Mouse (Mus musculus): ENCODE results near the gene Mus81.
"Not testable (repeated sequence)": the region's sequence is repeated elsewhere in the genome, so short reads cannot be mapped to it uniquely, and the experiment has no call there.

Gene Mus81

DNA sequence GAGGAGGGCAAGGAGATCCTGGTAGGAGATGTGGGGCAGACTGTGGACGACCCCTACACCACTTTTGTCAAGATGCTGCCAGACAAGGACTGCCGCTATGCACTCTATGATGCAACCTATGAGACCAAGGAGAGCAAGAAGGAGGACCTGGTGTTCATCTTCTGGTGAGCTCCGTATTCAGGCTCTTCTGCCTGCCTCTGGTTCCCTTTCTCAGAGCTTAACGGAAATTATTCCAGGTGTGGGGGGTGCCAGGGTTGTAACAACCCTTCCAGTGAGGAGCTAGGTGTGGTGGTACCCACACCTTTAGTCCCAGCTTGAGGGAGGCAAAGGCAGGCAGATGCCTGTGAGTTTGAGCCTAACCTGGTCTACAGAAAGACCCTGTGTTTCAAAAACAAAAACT is 4.4 kb upstream of the Mus81 start:
- DNase-seq (ENCODE audit: low spot score): no peak

- peak; percentile 75 for DNase-seq (ENCODE audit: low spot score)
Measured at GRCm38 (mm10) chr19:5490898-5491708, 2.9 kb upstream of the Mus81 start.

DNA sequence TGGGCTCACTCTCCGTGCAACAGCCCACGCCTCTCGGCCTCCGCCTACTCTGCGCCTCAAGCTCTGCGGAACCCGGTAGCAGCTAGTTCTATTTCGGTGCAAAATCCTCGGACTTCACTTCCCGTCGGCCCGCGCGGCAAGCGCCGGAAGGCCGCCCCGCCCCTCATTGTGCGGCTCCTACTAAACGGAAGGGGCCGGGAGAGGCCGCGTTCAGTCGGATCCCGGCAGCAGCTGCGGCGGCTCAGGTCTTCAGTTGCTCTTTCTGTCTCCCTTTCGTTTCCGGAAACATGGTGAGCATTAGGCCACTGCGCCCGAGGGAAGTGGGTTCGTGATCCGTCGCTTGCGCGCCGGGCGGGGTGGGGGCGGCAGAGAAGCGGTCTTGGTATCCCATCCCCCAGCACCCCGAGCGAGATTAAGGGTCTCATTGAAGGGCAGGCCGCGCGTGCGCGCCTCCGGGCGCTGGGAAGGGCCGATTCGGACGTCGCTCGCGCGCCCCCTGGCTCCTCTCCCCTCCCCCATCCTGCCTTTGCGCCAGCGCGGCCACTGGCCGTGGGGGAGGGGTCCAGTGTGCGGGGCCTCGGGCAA is 2.2 kb upstream of the Mus81 start, which contains the start of gene Cfl1:
Cfl1 (plus strand) TSS at position 143 of the 585 bp plus-strand sequence.
- DNase-seq (ENCODE audit: low spot score): peak; percentile 86

GRCm38 (mm10) chr19:5489721-5490120 is 1.5 kb upstream of the Mus81 start:
- not testable (repeated sequence) for DNase-seq (ENCODE audit: low spot score)

DNA sequence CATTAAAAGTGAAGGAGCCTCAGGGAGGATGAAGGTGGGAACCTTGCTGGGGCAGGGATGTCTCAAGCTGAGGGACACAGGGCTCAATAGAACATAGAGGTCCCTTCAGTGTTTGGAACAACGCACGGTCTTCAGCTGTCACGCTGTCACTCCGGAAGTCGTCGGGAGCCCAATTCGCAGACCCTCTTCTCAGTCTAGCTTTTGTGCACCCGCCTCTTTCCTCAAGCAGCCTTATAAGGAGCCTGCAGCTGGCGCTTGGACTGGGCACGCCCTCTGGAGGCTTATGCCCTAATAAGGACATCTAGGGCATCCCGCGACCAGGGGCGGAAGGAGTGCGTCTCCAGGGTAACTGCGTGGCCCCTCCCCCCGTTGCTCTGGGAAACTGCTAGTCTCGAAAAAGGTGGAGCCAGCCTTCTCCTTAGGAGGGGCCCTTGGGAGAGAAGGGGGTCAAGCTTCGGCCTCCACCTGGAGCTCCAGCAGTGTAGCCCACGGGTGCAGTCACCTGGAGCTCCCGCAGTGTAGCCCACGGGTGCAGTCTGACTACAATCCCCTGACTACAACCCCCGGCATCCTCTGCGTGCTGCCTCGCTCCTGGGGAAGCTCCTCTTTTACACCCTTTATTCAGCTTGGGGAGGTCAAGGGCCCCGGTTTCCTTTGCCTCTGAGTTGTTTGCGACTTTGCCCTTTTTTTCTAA is 823 bp upstream of the Mus81 start:
- peak; percentile 96 for DNase-seq (ENCODE audit: low spot score)

GRCm38 (mm10) chr19:5486771-5487170 is 1.4 kb downstream of the Mus81 start:
- DNase-seq (ENCODE audit: low spot score): no peak

GRCm38 (mm10) chr19:5486286-5486685 is 1.9 kb downstream of the Mus81 start:
- DNase-seq (ENCODE audit: low spot score): no peak

GRCm38 (mm10) chr19:5485821-5486220 is 2.4 kb downstream of the Mus81 start:
- DNase-seq (ENCODE audit: low spot score): no peak

GRCm38 (mm10) chr19:5485371-5485770 is 2.8 kb downstream of the Mus81 start:
- DNase-seq (ENCODE audit: low spot score): no peak

DNA sequence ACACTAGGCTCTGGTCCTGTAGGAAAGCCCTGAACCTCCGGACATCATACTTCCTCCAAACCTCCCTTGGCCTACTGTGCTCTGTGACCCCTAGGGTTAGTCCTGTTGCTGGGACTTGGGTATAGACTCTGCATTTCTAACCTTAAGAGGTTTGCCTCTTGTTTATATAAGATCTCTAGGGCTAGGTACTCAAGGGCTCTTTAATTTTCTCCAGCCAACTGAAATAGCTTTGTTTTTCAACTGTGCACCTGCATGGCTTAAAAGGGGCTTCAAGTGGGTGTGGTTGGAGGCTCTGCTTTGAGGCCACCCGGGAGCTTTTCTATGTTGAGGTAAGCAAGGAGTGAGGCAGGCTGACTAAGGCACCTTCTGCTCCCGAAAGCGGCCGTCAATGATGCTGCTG is 3.7 kb downstream of the Mus81 start:
- DNase-seq (ENCODE audit: low spot score): no peak

- no peak for DNase-seq (ENCODE audit: low spot score)
Measured at GRCm38 (mm10) chr19:5483386-5484359, 4.5 kb downstream of the Mus81 start.

DNA sequence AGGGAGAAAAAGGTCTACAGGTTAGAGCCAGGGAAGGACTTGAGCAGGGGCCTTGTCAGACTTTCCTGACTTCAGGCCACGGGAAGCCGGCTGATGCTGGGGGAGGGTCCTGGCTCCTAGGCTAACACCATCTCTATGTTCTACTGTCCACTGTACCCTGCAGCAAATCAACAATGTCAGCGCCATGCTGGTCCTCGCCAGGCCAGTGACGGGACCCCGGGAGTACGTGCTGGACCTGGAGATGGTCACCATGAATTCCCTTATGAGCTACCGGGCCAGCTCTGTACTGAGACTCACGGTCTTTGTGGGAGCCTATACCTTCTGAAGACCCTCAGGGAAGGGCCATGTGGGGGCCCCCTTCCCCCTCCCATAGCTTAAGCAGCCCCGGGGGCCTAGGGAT is 6.8 kb downstream of the Mus81 start:
- no peak for DNase-seq (ENCODE audit: low spot score)

GRCm38 (mm10) chr19:5480016-5480415 is 8.2 kb downstream of the Mus81 start:
- no peak for DNase-seq (ENCODE audit: low spot score)

- no peak for DNase-seq (ENCODE audit: low spot score)
Measured at GRCm38 (mm10) chr19:5477668-5478300, 10.4 kb downstream of the Mus81 start.

DNA sequence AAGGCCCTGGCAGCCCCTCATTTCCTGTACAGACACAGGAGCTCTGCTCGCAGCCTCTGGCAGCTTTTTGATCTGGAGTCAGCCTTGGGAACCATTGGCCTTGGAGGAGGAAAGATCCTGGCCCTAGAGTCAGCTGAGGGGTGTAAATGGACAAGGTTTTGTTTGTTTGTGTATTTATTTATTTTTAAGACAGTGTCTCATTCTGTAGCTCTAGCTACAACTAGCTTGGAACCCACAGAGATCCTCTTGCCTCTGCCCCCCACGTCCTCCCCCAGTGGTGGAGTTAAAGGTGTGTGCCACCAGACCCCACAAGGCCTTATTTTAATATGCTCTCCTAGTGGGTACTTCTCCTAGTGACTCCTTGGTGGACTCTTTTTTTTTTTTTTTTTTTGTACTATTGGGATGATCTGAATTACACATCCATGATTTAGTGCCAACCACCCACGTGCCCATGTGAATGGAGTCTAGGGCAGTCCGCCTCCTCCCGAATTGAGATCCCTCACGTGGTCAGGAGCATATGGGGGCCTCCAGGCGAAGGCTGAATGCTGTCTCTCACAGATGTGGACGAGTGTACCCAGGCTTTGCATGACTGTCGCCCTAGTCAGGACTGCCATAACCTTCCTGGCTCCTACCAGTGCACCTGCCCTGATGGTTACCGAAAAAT is 11.1 kb downstream of the Mus81 start:
- DNase-seq (ENCODE audit: low spot score): no peak

GRCm38 (mm10) chr19:5475069-5475714 is 13.0 kb downstream of the Mus81 start:
- no peak for DNase-seq (ENCODE audit: low spot score)

- DNase-seq (ENCODE audit: low spot score): no peak
Measured at GRCm38 (mm10) chr19:5474281-5475068, 13.7 kb downstream of the Mus81 start.

GRCm38 (mm10) chr19:5473720-5474119 is 14.5 kb downstream of the Mus81 start, which contains the start of gene Efemp2:
Efemp2 (plus strand) TSS chr19:5473954.
- peak; percentile 49 for DNase-seq (ENCODE audit: low spot score)

- DNase-seq (ENCODE audit: low spot score): no peak
Measured at GRCm38 (mm10) chr19:5472857-5473256, 15.3 kb downstream of the Mus81 start.
